Mouse (Mus musculus) embryo, embryonic 9.5 days (tissue): Measurements from ENCODE around the gene Fam83f.
A peak's percentile ranks its signal among the peaks of the same experiment; 100 is the strongest.

Experiments used
- DNase-seq: peaks from one replicate; pipeline ENCODE4 v3.0.0-alpha.2; 2017; ENCODE audit errors: extremely low spot score

Gene Fam83f

GRCm38 (mm10) chr15:80671295-80672252 lies at the start of gene Fam83f:
TSS of gene Fam83f (plus strand) at chr15:80671847.
- DNase-seq, result peak; percentile 50

GRCm38 (mm10) chr15:80623171-80623837 lies 48.3 kb upstream of the Fam83f start:
- no peak for DNase-seq

- no peak for DNase-seq
These were observed 45.2 kb upstream of the Fam83f start for GRCm38 (mm10) chr15:80626472-80626871.

- DNase-seq, result no peak
These were observed 41.5 kb upstream of the Fam83f start for GRCm38 (mm10) chr15:80630147-80630546.

- DNase-seq, result no peak
These were observed 40.9 kb upstream of the Fam83f start for GRCm38 (mm10) chr15:80630711-80631110.

- no peak for DNase-seq
These were observed 40.3 kb upstream of the Fam83f start for GRCm38 (mm10) chr15:80631311-80631710.

GRCm38 (mm10) chr15:80632280-80632893 lies 39.3 kb upstream of the Fam83f start:
- no peak for DNase-seq

- peak; percentile 36 for DNase-seq
These were observed 37.1 kb upstream of the Fam83f start for GRCm38 (mm10) chr15:80634391-80635193.

- DNase-seq, result no peak
These were observed 34.8 kb upstream of the Fam83f start for GRCm38 (mm10) chr15:80636757-80637372.

GRCm38 (mm10) chr15:80639071-80639702 lies 32.5 kb upstream of the Fam83f start:
- no peak for DNase-seq

GRCm38 (mm10) chr15:80639874-80640273 lies 31.8 kb upstream of the Fam83f start:
- DNase-seq, result no peak

- DNase-seq, result no peak
These were observed 29.8 kb upstream of the Fam83f start for GRCm38 (mm10) chr15:80641702-80642435.

GRCm38 (mm10) chr15:80645006-80645797 lies 26.4 kb upstream of the Fam83f start:
- no peak for DNase-seq

GRCm38 (mm10) chr15:80648977-80649606 lies 22.6 kb upstream of the Fam83f start:
- DNase-seq, result no peak

- DNase-seq, result no peak
These were observed 21.2 kb upstream of the Fam83f start for GRCm38 (mm10) chr15:80650412-80650811.

GRCm38 (mm10) chr15:80653865-80654264 lies 17.8 kb upstream of the Fam83f start:
- no peak for DNase-seq

GRCm38 (mm10) chr15:80658815-80659471 lies 12.7 kb upstream of the Fam83f start:
- no peak for DNase-seq

GRCm38 (mm10) chr15:80660963-80661362 lies 10.7 kb upstream of the Fam83f start:
- DNase-seq, result no peak
